Mouse (Mus musculus): ENCODE data around the gene Alk.

DNA sequence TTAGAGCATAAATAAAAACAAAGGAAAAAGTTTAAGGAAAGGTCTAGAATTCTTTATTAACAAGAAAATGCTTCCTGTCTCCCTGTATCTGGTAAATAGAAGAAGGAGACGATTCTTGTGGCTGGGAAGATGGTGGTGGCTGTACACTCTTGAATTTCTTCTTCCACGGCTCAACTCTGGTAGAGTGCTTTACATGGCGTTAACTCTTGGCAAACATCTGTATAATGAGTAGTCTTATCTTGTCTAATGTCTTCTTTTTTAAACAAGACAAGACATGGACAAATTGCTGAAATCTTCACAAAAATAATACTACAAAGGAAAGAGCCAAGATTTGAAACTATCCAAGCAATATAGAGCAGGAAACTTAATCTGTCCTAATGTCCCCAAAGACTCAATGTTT lies 202.6 kb downstream of the Alk start:
- TF ChIP-seq CTCF (IDR thresholded peaks at IDR 0.05 in 2 of 3, conservative IDR thresholded peaks at IDR 0.05 in 1 of 3; ENCODE audit: control insufficient read depth in 1 of 3, insufficient read depth in 1 of 3, low read depth in 2 of 3, low read length in 3 of 3, poor library complexity in 1 of 3, severe bottlenecking in 1 of 3) (no peak), MEF2A (IDR thresholded peaks at IDR 0.05; ENCODE audit: extremely low read depth, insufficient replicate concordance, low read depth, low read length, poor library complexity, severe bottlenecking) (no peak), MAZ (IDR thresholded peaks at IDR 0.05; ENCODE audit: low read depth, low read length) (no peak), GATA1 (IDR thresholded peaks at IDR 0.05; ENCODE audit: low read depth, low read length) (no peak), POLR2A (IDR thresholded peaks at IDR 0.05; ENCODE audit: control insufficient read depth in 1 of 2, insufficient read depth in 1 of 2, low read depth in 1 of 2, low read length in 2 of 2, poor library complexity in 1 of 2) (no peak), MAFK (IDR thresholded peaks at IDR 0.05; ENCODE audit: borderline replicate concordance, low read depth, low read length) (no peak), MAX (IDR thresholded peaks at IDR 0.05; ENCODE audit: low read length) (no peak), POLR2AphosphoS5 (IDR thresholded peaks at IDR 0.05; ENCODE audit: borderline replicate concordance, low read depth, low read length) (no peak), JUND (IDR thresholded peaks at IDR 0.05; ENCODE audit: low read depth, low read length) (no peak), USF2 (IDR thresholded peaks at IDR 0.05; ENCODE audit: borderline replicate concordance in 1 of 2, insufficient read depth in 1 of 2, low read depth in 1 of 2, low read length in 2 of 2) (no peak), MYC (IDR thresholded peaks at IDR 0.05; ENCODE audit: low read depth, low read length) (no peak), BHLHE40 (IDR thresholded peaks at IDR 0.05; ENCODE audit: borderline replicate concordance, low read depth, low read length) (no peak)

Data from MEL (cell line).